Mouse (Mus musculus) forebrain, postnatal 0 days (tissue): Measurements from ENCODE around the gene Bcl2. TPM values are rescaled to one million over a fixed set of nuclear protein-coding genes. Genes with fewer than 3 reads are reported as not detected.
A peak's percentile ranks its signal among the peaks of the same experiment; 100 is the strongest.

Experiments used
- ATAC-seq: fragments of 200-750 bp; cut with Nextera tagmentation; 2 replicates; pipeline ENCODE4 v1.8.0; 2017; ENCODE audit warnings: mild to moderate bottlenecking, moderate library complexity
- DNase-seq: peaks from one replicate; pipeline ENCODE4 v3.0.0-alpha.2; 2015
- H3K27ac ChIP-seq: fragments of 300-500 bp; sonication (generic); 2 replicates; pipeline ENCODE4 v1.5.1; 2014; ENCODE audit warnings: low read depth, mild to moderate bottlenecking, antibody characterized with exemption, low read length, moderate library complexity, mixed read lengths
- H3K27me3 ChIP-seq: fragments of 300-500 bp; sonication (generic); 2 replicates; pipeline ENCODE4 v1.6.1; 2014; ENCODE audit warnings: mild to moderate bottlenecking, low read length, mixed read lengths; ENCODE audit not compliant: insufficient read depth
- H3K36me3 ChIP-seq: fragments of 300-500 bp; sonication (generic); 2 replicates; pipeline ENCODE4 v1.6.1; 2014; ENCODE audit warnings: mild to moderate bottlenecking, moderate library complexity; ENCODE audit not compliant: insufficient read depth
- H3K4me1 ChIP-seq: fragments of 300-500 bp; sonication (generic); 2 replicates; pipeline ENCODE4 v1.6.1; 2014; ENCODE audit warnings: antibody characterized with exemption; ENCODE audit not compliant: insufficient read depth
- H3K4me2 ChIP-seq: fragments of 300-500 bp; sonication (generic); 2 replicates; pipeline ENCODE4 v1.6.1; 2014; ENCODE audit warnings: low read depth, mild to moderate bottlenecking, moderate library complexity
- H3K4me3 ChIP-seq: fragments of 300-500 bp; sonication (generic); 2 replicates; pipeline ENCODE4 v1.5.1; 2014; ENCODE audit warnings: low read depth, low read length, mixed read lengths
- H3K9ac ChIP-seq: fragments of 300-500 bp; sonication (generic); 2 replicates; pipeline ENCODE4 v1.6.1; 2014; ENCODE audit warnings: mild to moderate bottlenecking
- H3K9me3 ChIP-seq: fragments of 300-500 bp; sonication (generic); 2 replicates; pipeline ENCODE4 v1.6.1; 2016; ENCODE audit warnings: low read length
- CTCF ChIP-seq: sonication (generic); IDR thresholded peaks from 2 replicates; pipeline ENCODE4 v1.5.1; 2016; ENCODE audit warnings: antibody characterized with exemption, control low read depth, low read depth
- WGBS: fragments of 180-500 bp; shearing (Covaris S2); extraction: QIAGEN DNeasy Blood & Tissue Kit; methylation state at CpG from one replicate; pipeline ENCODE4 v1.1.7; 2014; 5-methylcytosine and 5-hydroxymethylcytosine counted together
- polyA plus RNA-seq: library from polyadenylated mRNA; unstranded; fragments of >200 nt; fragmentation: Nextera tagmentation; extraction: Ambion mirVana; gene quantifications from 2 replicates; pipeline ENCODE4 v1.2.1, GENCODE M21; 2015
- total RNA-seq: library from RNA; depleted of rRNA; stranded (reverse); fragments of >200 nt; gene quantifications from 2 replicates; pipeline ENCODE4 v1.2.3, GENCODE M21; 2014; rRNA removed

Bcl2 gene
- total RNA-seq: 10.3 and 14.1 TPM in 2 replicates
- 3.5 and 6.3 TPM in 2 replicates for polyA plus RNA-seq

DNA sequence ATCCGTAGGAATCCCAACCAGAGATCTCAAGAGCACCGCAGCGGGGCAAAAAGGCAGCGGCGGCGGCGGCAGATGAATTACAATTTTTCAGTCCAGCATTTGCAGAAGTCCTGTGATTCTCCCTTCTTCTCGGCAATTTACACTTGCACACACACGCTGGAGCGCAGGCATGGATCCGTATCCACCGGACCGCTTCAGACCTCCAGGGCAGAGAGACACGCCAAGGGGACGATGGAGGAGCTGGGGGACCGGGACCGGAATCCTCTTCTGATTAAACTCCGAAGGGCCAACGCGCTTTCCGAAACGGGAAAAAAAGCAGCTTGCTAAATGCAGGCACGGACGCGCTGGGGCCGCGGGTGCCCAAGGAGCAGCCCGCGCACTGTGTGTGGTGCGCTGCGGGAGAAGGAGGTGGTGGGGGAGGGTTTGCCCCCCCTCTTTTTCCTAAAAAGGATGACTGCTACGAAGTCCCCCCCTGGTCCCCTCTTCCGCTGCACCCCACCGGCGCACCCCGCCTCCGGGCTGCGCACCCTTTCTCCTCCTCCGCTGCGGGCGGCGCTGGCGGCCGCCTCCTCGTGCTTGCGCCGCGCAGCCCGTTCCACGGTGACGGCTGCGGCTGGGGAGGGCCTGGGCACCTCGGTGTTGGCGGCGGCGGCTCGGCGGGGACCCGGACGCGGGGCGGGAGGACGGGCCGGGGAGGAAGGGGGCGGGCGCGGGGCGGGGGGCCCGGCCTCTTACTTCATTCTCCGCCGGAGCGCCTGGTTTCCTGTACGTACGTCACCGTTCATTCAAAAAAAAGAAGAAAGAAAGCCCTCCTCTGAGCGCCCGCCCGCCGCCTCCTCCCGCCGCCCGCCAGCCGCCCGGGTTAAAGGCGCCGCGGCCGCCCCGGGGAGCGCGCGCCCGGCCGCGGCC is at the start of gene Bcl2:
Bcl2 (minus strand) TSS at position 654 of the 909 bp plus-strand sequence.
- 4% methylated on average over 70 of the region's 95 CpGs for whole genome bisulfite sequencing
- ATAC-seq (peak; percentile 89), DNase-seq (peak; percentile 84)

DNA sequence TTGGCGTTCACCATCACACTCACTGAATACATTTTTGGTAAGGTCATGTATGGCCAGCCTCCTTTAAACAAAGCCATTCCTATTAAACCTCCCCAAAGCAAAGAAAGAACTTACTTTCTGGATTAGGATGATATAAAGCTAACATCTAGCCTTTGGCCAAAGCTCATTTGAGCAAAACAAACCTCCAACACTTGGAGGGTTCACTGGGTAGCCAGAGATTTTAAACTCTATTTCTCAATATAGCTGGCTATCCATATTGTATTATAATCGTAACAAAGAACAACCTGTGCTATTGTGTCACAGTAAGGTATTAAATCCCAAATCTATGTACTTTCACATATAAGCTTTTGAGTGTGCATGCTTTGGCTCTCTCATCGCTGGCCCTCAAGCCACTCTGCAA is 46.7 kb upstream of the Bcl2 start:
- TF ChIP-seq CTCF: no peak
- DNase-seq (no peak), ATAC-seq (no peak)
- Histone ChIP-seq H3K4me2 (no peak overlapping the region), H3K9me3 (no peaks in the 10 kb centered on the region), H3K4me1 (peaks cover 11% of the 10 kb centered on the region; the same call in 1 of the 2 replicates), H3K4me3 (no peak overlapping the region), H3K36me3 (peaks cover 9% of the 10 kb centered on the region), H3K27me3 (no peaks in the 10 kb centered on the region), H3K9ac (no peak overlapping the region), H3K27ac (no peak overlapping the region; the same call in 1 of the 2 replicates)
- 89% methylated on average over 3 of the region's 3 CpGs for WGBS

More for the DNA sequence above, at the start of gene Bcl2:
- Histone ChIP-seq H3K9me3 (no peaks in the 10 kb centered on the region), H3K27ac (peak within 1 kb of the TSS; percentile 86), H3K4me2 (peak within 1 kb of the TSS; percentile 74), H3K36me3 (no peaks in the 10 kb centered on the region), H3K4me3 (peak within 1 kb of the TSS; percentile 80), H3K4me1 (peaks cover 11% of the 10 kb centered on the region; the same call in 1 of the 2 replicates), H3K9ac (peak within 1 kb of the TSS; percentile 77), H3K27me3 (no peaks in the 10 kb centered on the region)
- no peak; the same call in 1 of the 2 replicates for TF ChIP-seq CTCF

DNA sequence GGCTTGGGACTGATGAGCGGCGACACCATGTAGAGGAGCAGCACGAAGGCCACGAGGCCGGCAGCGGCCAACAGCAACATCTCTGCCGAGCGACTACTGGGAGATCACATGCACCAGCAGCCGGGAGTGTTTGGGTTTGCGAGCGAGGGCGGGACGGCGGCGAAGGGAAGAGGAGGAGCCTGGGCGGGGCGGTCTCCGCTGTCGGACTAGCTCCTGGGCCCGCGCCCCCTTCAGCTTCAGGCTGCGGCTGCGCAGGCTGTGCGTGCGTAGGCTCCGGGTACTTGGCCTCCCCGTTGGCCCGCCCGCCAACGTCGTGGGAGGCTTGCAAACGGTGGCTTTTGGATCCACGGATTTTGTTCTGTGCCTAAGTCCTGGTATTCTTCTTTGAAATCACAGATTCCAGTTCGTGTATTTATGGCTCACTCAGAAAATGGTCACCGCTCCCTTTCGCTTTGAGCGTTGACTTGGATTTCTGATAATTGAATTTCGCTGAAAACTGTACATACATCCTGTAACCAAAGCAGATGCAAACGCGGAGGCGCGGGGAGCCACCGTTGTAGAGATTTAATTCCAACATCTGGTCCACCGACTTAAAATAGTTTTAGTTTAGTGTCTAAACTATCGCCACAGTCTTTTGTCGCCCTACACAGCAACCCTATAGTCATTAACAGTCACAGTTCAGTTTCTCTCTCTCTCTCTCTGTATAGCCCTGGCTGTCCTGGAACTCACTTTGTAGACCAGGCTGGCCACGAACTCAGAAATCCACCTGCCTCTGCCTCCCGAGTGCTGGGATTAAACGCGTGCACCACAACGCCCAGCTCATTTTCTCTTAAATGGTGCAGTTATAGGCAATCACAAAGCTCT is 45.7 kb upstream of the Bcl2 start, which contains the start of gene Kdsr:
Kdsr (minus strand) TSS at position 156 of the 864 bp plus-strand sequence.
- TF ChIP-seq CTCF: peak; percentile 40
- peak within 1 kb of the TSS; percentile 80 for H3K27ac ChIP-seq

GRCm38 (mm10) chr1:106758734-106759571 is 44.9 kb upstream of the Bcl2 start:
- Histone ChIP-seq H3K4me3 (peak overlapping the region; percentile 78), H3K27ac (peak overlapping the region; percentile 80)
- DNase-seq: peak; percentile 35

More for the DNA sequence above, 45.7 kb upstream of the Bcl2 start, which contains the start of gene Kdsr:
- H3K27me3 ChIP-seq: no peaks in the 10 kb centered on the region
- H3K4me2 ChIP-seq: peak within 1 kb of the TSS; percentile 99
- H3K4me1 ChIP-seq: peaks cover 11% of the 10 kb centered on the region; the same call in 1 of the 2 replicates
- ATAC-seq (peak; percentile 99), DNase-seq (peak; percentile 99)
- 2% methylated on average over 51 of the region's 51 CpGs for WGBS
- peak within 1 kb of the TSS; percentile 81 for H3K9ac ChIP-seq
- peaks cover 13% of the 10 kb centered on the region; the same call in 1 of the 2 replicates for H3K36me3 ChIP-seq
- no peaks in the 10 kb centered on the region for H3K9me3 ChIP-seq
- H3K4me3 ChIP-seq: peak within 1 kb of the TSS; percentile 78

GRCm38 (mm10) chr1:106756633-106757032 is 42.6 kb upstream of the Bcl2 start:
- peaks cover 11% of the 10 kb centered on the region; the same call in 1 of the 2 replicates for H3K4me1 ChIP-seq
- DNase-seq: no peak
- 0 out of 2 replicates have a peak, but pooled peaks cover 10% of the 10 kb centered on the region for H3K36me3 ChIP-seq
- no peak overlapping the region for H3K4me2 ChIP-seq
- WGBS: 89% methylated on average over 4 of the region's 4 CpGs
- H3K27ac ChIP-seq: no peak overlapping the region
- H3K4me3 ChIP-seq: no peak overlapping the region
- H3K27me3 ChIP-seq: no peaks in the 10 kb centered on the region
- TF ChIP-seq CTCF: no peak
- no peaks in the 10 kb centered on the region for H3K9me3 ChIP-seq
- no peak for ATAC-seq
- H3K9ac ChIP-seq: no peak overlapping the region

More at GRCm38 (mm10) chr1:106758734-106759571, 44.9 kb upstream of the Bcl2 start:
- H3K9me3 ChIP-seq: no peaks in the 10 kb centered on the region
- ATAC-seq: peak; percentile 21
- H3K36me3 ChIP-seq: peaks cover 14% of the 10 kb centered on the region; the same call in 1 of the 2 replicates
- H3K4me1 ChIP-seq: peaks cover 11% of the 10 kb centered on the region; the same call in 1 of the 2 replicates
- peak overlapping the region; percentile 99 for H3K4me2 ChIP-seq
- H3K27me3 ChIP-seq: no peaks in the 10 kb centered on the region
- WGBS: 4% methylated on average over 34 of the region's 34 CpGs
- no peak for TF ChIP-seq CTCF
- H3K9ac ChIP-seq: peak overlapping the region; percentile 81

DNA sequence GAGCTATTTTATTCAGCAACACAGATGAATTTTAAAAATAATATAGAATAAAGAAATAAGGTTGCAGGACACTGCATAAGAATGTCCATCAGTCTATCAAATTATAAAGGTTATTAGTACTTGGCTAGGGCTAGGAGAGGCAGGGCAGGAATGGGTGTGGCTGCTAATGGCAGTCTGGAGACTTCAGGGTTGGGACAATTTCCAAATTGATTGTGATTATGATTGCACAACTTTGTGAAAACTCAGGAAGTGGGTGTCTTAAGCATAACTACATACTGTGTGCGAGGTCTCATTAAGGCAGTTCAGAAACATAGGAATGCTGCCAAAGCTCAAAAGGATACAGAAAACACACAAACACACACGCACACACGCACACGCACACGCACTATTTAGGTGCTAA is 37.9 kb upstream of the Bcl2 start:
- Histone ChIP-seq H3K27me3 (no peaks in the 10 kb centered on the region), H3K9me3 (no peaks in the 10 kb centered on the region), H3K4me3 (no peak overlapping the region), H3K4me2 (no peak overlapping the region), H3K9ac (no peak overlapping the region), H3K36me3 (peaks cover 28% of the 10 kb centered on the region), H3K27ac (no peak overlapping the region), H3K4me1 (no peaks in the 10 kb centered on the region)
- DNase-seq: no peak
- no peak for ATAC-seq
- no peak for TF ChIP-seq CTCF
- 91% methylated on average over 5 of the region's 5 CpGs for WGBS
